Mouse (Mus musculus): ENCODE measurements around the gene Hps4. TPM values are rescaled to one million over a fixed set of nuclear protein-coding genes. Genes with fewer than 3 reads are reported as not detected.

Gene Hps4
- total RNA-seq, 1 experiment = 19.5 TPM

- in situ Hi-C loops (cut with MboI; ENCODE audit: low sequenced_read_pairs in 2 of 2, unreplicated experiment in 2 of 2) = no loop called here
- Histone ChIP-seq H3K27ac (ENCODE audit: insufficient read depth, low read depth, low read length, poor library complexity, severe bottlenecking) (no peak overlapping the region), H3K4me1 (ENCODE audit: control insufficient read depth in 2 of 2, insufficient read depth in 2 of 2, low read length in 2 of 2, poor library complexity in 1 of 2) (peaks cover 8 to 54% of the 10 kb centered on the region in 2 experiments), H3K9me3 (ENCODE audit: control insufficient read depth, insufficient read depth, low read depth, low read length) (no peaks in the 10 kb centered on the region), H3K4me3 (ENCODE audit: insufficient read depth in 1 of 2, low read depth in 1 of 2, low read length in 2 of 2, poor library complexity in 1 of 2, severe bottlenecking in 1 of 2) (no peak overlapping the region), H3K36me3 (ENCODE audit: control insufficient read depth, insufficient read depth, low read length, poor library complexity, severe bottlenecking) (0 out of 2 replicates have a peak, but pooled peaks cover 2% of the 10 kb centered on the region), H3K9ac (ENCODE audit: insufficient read depth, low read depth, low read length, poor library complexity, severe bottlenecking) (no peak overlapping the region)
- TF ChIP-seq CHD2 (IDR thresholded peaks at IDR 0.05; ENCODE audit: low read depth, low read length) (no peak), MAFK (IDR thresholded peaks at IDR 0.05; ENCODE audit: insufficient read depth, low read depth, low read length) (no peak), ZC3H11A (IDR thresholded peaks at IDR 0.05; ENCODE audit: borderline replicate concordance, low read depth, low read length) (no peak), ZNF384 (IDR thresholded peaks at IDR 0.05; ENCODE audit: low read depth, low read length) (no peak), HCFC1 (IDR thresholded peaks at IDR 0.05; ENCODE audit: borderline replicate concordance, insufficient read depth, low read length) (no peak)
- DNase-seq (ENCODE audit: low read depth, low spot score) = no peak
Measured at GRCm38 (mm10) chr5:112295564-112295963, 47.3 kb upstream of the Hps4 start.

GRCm38 (mm10) chr5:112296404-112297181 is 46.3 kb upstream of the Hps4 start:
- TF ChIP-seq ZNF384 (IDR thresholded peaks at IDR 0.05; ENCODE audit: low read depth, low read length) (no peak), CHD2 (IDR thresholded peaks at IDR 0.05; ENCODE audit: low read depth, low read length) (no peak), ZC3H11A (IDR thresholded peaks at IDR 0.05; ENCODE audit: borderline replicate concordance, low read depth, low read length) (no peak), HCFC1 (IDR thresholded peaks at IDR 0.05; ENCODE audit: borderline replicate concordance, insufficient read depth, low read length) (no peak), MAFK (IDR thresholded peaks at IDR 0.05; ENCODE audit: insufficient read depth, low read depth, low read length) (no peak)
- no peak overlapping the region for H3K4me3 ChIP-seq (ENCODE audit: insufficient read depth in 1 of 2, low read depth in 1 of 2, low read length in 2 of 2, poor library complexity in 1 of 2, severe bottlenecking in 1 of 2)
- no peak for DNase-seq (ENCODE audit: low read depth, low spot score)
- no peaks in the 10 kb centered on the region for H3K9me3 ChIP-seq (ENCODE audit: control insufficient read depth, insufficient read depth, low read depth, low read length)
- H3K27ac ChIP-seq (ENCODE audit: insufficient read depth, low read depth, low read length, poor library complexity, severe bottlenecking) = no peak overlapping the region
- H3K4me1 ChIP-seq (ENCODE audit: control insufficient read depth in 2 of 2, insufficient read depth in 2 of 2, low read length in 2 of 2, poor library complexity in 1 of 2) = peaks cover 8 to 43% of the 10 kb centered on the region in 2 experiments
- H3K36me3 ChIP-seq (ENCODE audit: control insufficient read depth, insufficient read depth, low read length, poor library complexity, severe bottlenecking) = 0 out of 2 replicates have a peak, but pooled peaks cover 2% of the 10 kb centered on the region
- H3K9ac ChIP-seq (ENCODE audit: insufficient read depth, low read depth, low read length, poor library complexity, severe bottlenecking) = no peak overlapping the region
- in situ Hi-C loops (cut with MboI; ENCODE audit: low sequenced_read_pairs in 2 of 2, unreplicated experiment in 2 of 2) = no loop called here

GRCm38 (mm10) chr5:112297257-112297656 is 45.6 kb upstream of the Hps4 start:
- 0 out of 2 replicates have a peak, but pooled peaks cover 2% of the 10 kb centered on the region for H3K36me3 ChIP-seq (ENCODE audit: control insufficient read depth, insufficient read depth, low read length, poor library complexity, severe bottlenecking)
- in situ Hi-C loops (cut with MboI; ENCODE audit: low sequenced_read_pairs in 2 of 2, unreplicated experiment in 2 of 2) = no loop called here
- no peak overlapping the region for H3K9ac ChIP-seq (ENCODE audit: insufficient read depth, low read depth, low read length, poor library complexity, severe bottlenecking)
- H3K4me3 ChIP-seq (ENCODE audit: insufficient read depth in 1 of 2, low read depth in 1 of 2, low read length in 2 of 2, poor library complexity in 1 of 2, severe bottlenecking in 1 of 2) = no peak overlapping the region
- DNase-seq (ENCODE audit: low read depth, low spot score) = no peak
- no peaks in the 10 kb centered on the region for H3K9me3 ChIP-seq (ENCODE audit: control insufficient read depth, insufficient read depth, low read depth, low read length)
- H3K27ac ChIP-seq (ENCODE audit: insufficient read depth, low read depth, low read length, poor library complexity, severe bottlenecking) = no peak overlapping the region
- H3K4me1 ChIP-seq (ENCODE audit: control insufficient read depth in 2 of 2, insufficient read depth in 2 of 2, low read length in 2 of 2, poor library complexity in 1 of 2) = peaks cover 8 to 43% of the 10 kb centered on the region in 2 experiments
- no peak for TF ChIP-seq CHD2 (IDR thresholded peaks at IDR 0.05; ENCODE audit: low read depth, low read length)
- no peak for TF ChIP-seq ZC3H11A (IDR thresholded peaks at IDR 0.05; ENCODE audit: borderline replicate concordance, low read depth, low read length)
- TF ChIP-seq HCFC1 (IDR thresholded peaks at IDR 0.05; ENCODE audit: borderline replicate concordance, insufficient read depth, low read length) = no peak
- no peak for TF ChIP-seq MAFK (IDR thresholded peaks at IDR 0.05; ENCODE audit: insufficient read depth, low read depth, low read length)
- TF ChIP-seq ZNF384 (IDR thresholded peaks at IDR 0.05; ENCODE audit: low read depth, low read length) = no peak

- in situ Hi-C loops (cut with MboI; ENCODE audit: low sequenced_read_pairs in 2 of 2, unreplicated experiment in 2 of 2) = no loop called here
- H3K27ac ChIP-seq (ENCODE audit: insufficient read depth, low read depth, low read length, poor library complexity, severe bottlenecking) = no peak overlapping the region
- H3K9me3 ChIP-seq (ENCODE audit: control insufficient read depth, insufficient read depth, low read depth, low read length) = no peaks in the 10 kb centered on the region
- no peak overlapping the region for H3K9ac ChIP-seq (ENCODE audit: insufficient read depth, low read depth, low read length, poor library complexity, severe bottlenecking)
- H3K4me1 ChIP-seq (ENCODE audit: control insufficient read depth in 2 of 2, insufficient read depth in 2 of 2, low read length in 2 of 2, poor library complexity in 1 of 2) = peaks cover 8 to 43% of the 10 kb centered on the region in 2 experiments
- 0 out of 2 replicates have a peak, but pooled peaks cover 4% of the 10 kb centered on the region for H3K36me3 ChIP-seq (ENCODE audit: control insufficient read depth, insufficient read depth, low read length, poor library complexity, severe bottlenecking)
- DNase-seq (ENCODE audit: low read depth, low spot score) = no peak
- TF ChIP-seq CHD2 (IDR thresholded peaks at IDR 0.05; ENCODE audit: low read depth, low read length) (no peak), ZC3H11A (IDR thresholded peaks at IDR 0.05; ENCODE audit: borderline replicate concordance, low read depth, low read length) (no peak), MAFK (IDR thresholded peaks at IDR 0.05; ENCODE audit: insufficient read depth, low read depth, low read length) (no peak), HCFC1 (IDR thresholded peaks at IDR 0.05; ENCODE audit: borderline replicate concordance, insufficient read depth, low read length) (no peak), ZNF384 (IDR thresholded peaks at IDR 0.05; ENCODE audit: low read depth, low read length) (no peak)
- H3K4me3 ChIP-seq (ENCODE audit: insufficient read depth in 1 of 2, low read depth in 1 of 2, low read length in 2 of 2, poor library complexity in 1 of 2, severe bottlenecking in 1 of 2) = no peak overlapping the region
Measured at GRCm38 (mm10) chr5:112298226-112298988, 44.5 kb upstream of the Hps4 start.

Data from ES-E14 (cell line).